Mouse (Mus musculus) midbrain, embryonic 15.5 days (tissue): ENCODE results near the gene Pkd1l2. TPM values are rescaled to one million over a fixed set of nuclear protein-coding genes. Genes with fewer than 3 reads are reported as not detected.

ENCODE experiments used
- ATAC-seq: fragments of 200-750 bp; cut with Nextera tagmentation; replicated peaks from 2 replicates; pipeline ENCODE4 v1.8.0; 2017; ENCODE audit warnings: moderate TSS enrichment
- H3K27ac ChIP-seq: fragments of 300-500 bp; sonication (generic); 2 replicates; pipeline ENCODE4 v1.5.1; 2015; ENCODE audit warnings: mild to moderate bottlenecking, inconsistent platforms
- H3K27me3 ChIP-seq: fragments of 300-500 bp; sonication (generic); replicated peaks from 2 replicates; pipeline ENCODE4 v1.6.1; 2015; ENCODE audit warnings: inconsistent platforms
- H3K36me3 ChIP-seq: fragments of 300-500 bp; sonication (generic); replicated peaks from 2 replicates; pipeline ENCODE4 v1.6.1; 2015; ENCODE audit warnings: inconsistent platforms
- H3K4me1 ChIP-seq: fragments of 300-500 bp; sonication (generic); 2 replicates; pipeline ENCODE4 v1.6.1; 2015; ENCODE audit warnings: inconsistent platforms
- H3K4me2 ChIP-seq: fragments of 300-500 bp; sonication (generic); 2 replicates; pipeline ENCODE4 v1.6.1; 2015; ENCODE audit warnings: inconsistent platforms, mild to moderate bottlenecking, moderate library complexity
- H3K4me3 ChIP-seq: fragments of 300-500 bp; sonication (generic); 2 replicates; pipeline ENCODE4 v1.5.1; 2015; ENCODE audit warnings: mild to moderate bottlenecking, inconsistent platforms
- H3K9ac ChIP-seq: fragments of 300-500 bp; sonication (generic); 2 replicates; pipeline ENCODE4 v1.6.1; 2015; ENCODE audit warnings: mild to moderate bottlenecking, inconsistent platforms
- H3K9me3 ChIP-seq: fragments of 300-500 bp; sonication (generic); 2 replicates; pipeline ENCODE4 v1.6.1; 2016; ENCODE audit warnings: inconsistent platforms
- WGBS: fragments of 180-500 bp; shearing (Covaris S2); methylation state at CpG from one replicate; pipeline ENCODE4 v1.1.7; 2015; ENCODE audit warnings: mixed read lengths; 5-methylcytosine and 5-hydroxymethylcytosine counted together
- polyA plus RNA-seq: library from polyadenylated mRNA; unstranded; fragments of >200 nt; fragmentation: Nextera tagmentation; extraction: Ambion mirVana; gene quantifications from 2 replicates; pipeline ENCODE4 v1.2.1, GENCODE M21; 2015

Gene Pkd1l2
- polyA plus RNA-seq, 1 experiment from 2014 or later, result not detected

DNA sequence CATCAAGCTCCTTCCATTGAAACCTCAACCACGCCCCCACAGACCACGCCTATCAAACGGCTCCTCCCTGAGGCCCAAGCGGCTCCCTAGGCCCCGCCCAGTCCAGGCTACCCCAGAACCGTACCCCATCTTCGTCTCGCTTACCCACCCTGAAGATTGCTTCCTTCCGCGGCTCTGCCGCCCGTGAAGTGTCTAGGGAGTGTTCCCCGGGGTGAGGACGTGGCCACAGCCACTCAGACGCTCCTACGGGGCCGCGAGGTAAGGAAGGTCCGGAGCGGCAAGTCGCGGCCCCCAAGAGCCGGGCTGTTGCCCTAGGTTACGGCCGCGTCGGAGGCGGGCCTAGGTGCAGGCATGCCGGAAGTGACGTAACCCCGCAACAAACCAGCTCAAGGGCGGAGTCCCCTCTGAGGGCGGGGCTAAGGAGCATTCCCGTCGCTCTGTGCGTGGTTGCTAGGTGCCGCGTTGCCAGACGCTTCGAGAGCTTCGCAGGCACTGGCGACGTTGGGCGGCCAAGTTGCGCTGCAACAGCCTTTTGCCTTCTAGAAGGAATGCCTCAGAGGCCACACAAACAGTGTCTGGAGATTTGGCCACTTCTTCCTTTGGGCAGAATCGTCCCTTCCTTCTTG lies 103.5 kb downstream of the Pkd1l2 start, which contains the start of gene 1700030J22Rik:
TSS of gene 1700030J22Rik (minus strand) at position 329 of the 626 bp plus-strand sequence.
- H3K9me3 ChIP-seq, result no peaks in the 10 kb centered on the region
- H3K9ac ChIP-seq, result peak within 1 kb of the TSS; percentile 55
- WGBS, result under 1% methylated on average over 46 of the region's 46 CpGs
- peak within 1 kb of the TSS; percentile 69 for H3K4me3 ChIP-seq
- H3K27ac ChIP-seq, result peak within 1 kb of the TSS; percentile 52
- no peaks in the 10 kb centered on the region for H3K36me3 ChIP-seq
- ATAC-seq, result peak; percentile 99
- H3K27me3 ChIP-seq, result no peaks in the 10 kb centered on the region
- H3K4me2 ChIP-seq, result peak within 1 kb of the TSS; percentile 63
- H3K4me1 ChIP-seq, result peaks cover 12% of the 10 kb centered on the region

- Histone ChIP-seq H3K9ac (peak overlapping the region; percentile 55), H3K27ac (peak overlapping the region; percentile 52), H3K36me3 (no peaks in the 10 kb centered on the region), H3K9me3 (no peaks in the 10 kb centered on the region), H3K4me2 (peak overlapping the region; percentile 63), H3K4me1 (peaks cover 12% of the 10 kb centered on the region), H3K27me3 (no peaks in the 10 kb centered on the region), H3K4me3 (peak overlapping the region; percentile 69)
- ATAC-seq, result no peak
- 27% methylated on average over 8 of the region's 8 CpGs for WGBS
Measured at GRCm38 (mm10) chr8:116978052-116978451, 104.2 kb downstream of the Pkd1l2 start.

DNA sequence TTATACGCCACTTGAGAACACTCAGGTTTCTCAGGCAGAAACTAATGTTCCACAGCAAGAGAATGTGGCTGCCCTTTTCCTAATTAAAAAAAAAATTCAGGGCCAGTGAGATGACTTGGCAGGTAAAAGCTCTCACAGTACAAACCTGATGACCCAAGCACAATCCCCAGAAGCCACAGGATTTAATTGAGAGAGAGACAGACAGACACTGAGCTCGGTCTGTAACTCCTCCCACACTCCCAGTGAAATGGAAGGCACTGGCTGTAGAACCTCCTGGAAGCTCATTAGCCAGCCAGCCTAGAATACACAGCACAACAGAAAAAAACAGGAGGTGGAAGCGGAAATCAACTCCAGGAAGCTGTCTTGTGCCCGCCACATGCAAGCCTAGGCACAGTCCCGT lies 106.6 kb downstream of the Pkd1l2 start:
- no peak overlapping the region for H3K9ac ChIP-seq
- no peaks in the 10 kb centered on the region for H3K9me3 ChIP-seq
- H3K27ac ChIP-seq, result no peak overlapping the region
- H3K4me2 ChIP-seq, result no peak overlapping the region
- WGBS, result 68% methylated on average over 5 of the region's 5 CpGs
- H3K36me3 ChIP-seq, result no peaks in the 10 kb centered on the region
- H3K4me3 ChIP-seq, result no peak overlapping the region
- H3K4me1 ChIP-seq, result peaks cover 12% of the 10 kb centered on the region
- no peak for ATAC-seq
- no peaks in the 10 kb centered on the region for H3K27me3 ChIP-seq

DNA sequence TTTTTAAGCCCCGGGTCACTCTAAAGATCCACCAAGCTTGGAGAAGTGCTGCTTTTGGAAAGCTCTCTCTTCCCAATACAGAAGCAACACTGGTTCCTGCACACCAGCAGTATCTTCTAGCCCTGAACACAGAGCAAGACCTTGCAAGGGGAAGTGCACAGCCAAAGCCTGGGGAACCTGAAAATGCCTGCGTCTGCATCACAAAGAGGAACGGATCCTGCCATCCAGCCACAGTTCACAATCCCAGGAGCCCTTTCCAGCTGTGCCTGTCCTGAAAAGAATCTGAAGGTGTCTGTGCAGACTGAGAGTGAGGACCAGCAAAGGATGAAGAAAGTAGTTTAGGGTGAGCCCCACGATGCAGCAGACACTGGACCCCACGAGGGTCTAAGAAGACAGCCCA lies 107.2 kb downstream of the Pkd1l2 start:
- H3K4me2 ChIP-seq, result no peak overlapping the region
- WGBS, result 32% methylated on average over 5 of the region's 5 CpGs
- no peaks in the 10 kb centered on the region for H3K27me3 ChIP-seq
- no peak overlapping the region for H3K4me3 ChIP-seq
- no peaks in the 10 kb centered on the region for H3K9me3 ChIP-seq
- no peak for ATAC-seq
- no peaks in the 10 kb centered on the region for H3K36me3 ChIP-seq
- H3K9ac ChIP-seq, result no peak overlapping the region
- no peak overlapping the region for H3K27ac ChIP-seq
- H3K4me1 ChIP-seq, result peaks cover 12% of the 10 kb centered on the region

GRCm38 (mm10) chr8:116969531-116969930 lies 112.7 kb downstream of the Pkd1l2 start:
- no peaks in the 10 kb centered on the region for H3K27me3 ChIP-seq
- H3K4me1 ChIP-seq, result no peaks in the 10 kb centered on the region
- H3K9ac ChIP-seq, result no peak overlapping the region
- H3K27ac ChIP-seq, result no peak overlapping the region
- no peak for ATAC-seq
- H3K4me2 ChIP-seq, result no peak overlapping the region
- H3K4me3 ChIP-seq, result no peak overlapping the region
- 85% methylated on average over 6 of the region's 6 CpGs for WGBS
- H3K36me3 ChIP-seq, result no peaks in the 10 kb centered on the region
- H3K9me3 ChIP-seq, result no peaks in the 10 kb centered on the region

- H3K4me1 ChIP-seq, result no peaks in the 10 kb centered on the region
- H3K27ac ChIP-seq, result no peak overlapping the region
- 94% methylated on average over 9 of the region's 9 CpGs for whole genome bisulfite sequencing
- H3K9ac ChIP-seq, result no peak overlapping the region
- H3K4me3 ChIP-seq, result no peak overlapping the region
- H3K4me2 ChIP-seq, result no peak overlapping the region
- no peaks in the 10 kb centered on the region for H3K9me3 ChIP-seq
- peaks cover 46% of the 10 kb centered on the region for H3K36me3 ChIP-seq
- no peaks in the 10 kb centered on the region for H3K27me3 ChIP-seq
- no peak for ATAC-seq
Measured at GRCm38 (mm10) chr8:116954415-116954814, 127.8 kb downstream of the Pkd1l2 start.

DNA sequence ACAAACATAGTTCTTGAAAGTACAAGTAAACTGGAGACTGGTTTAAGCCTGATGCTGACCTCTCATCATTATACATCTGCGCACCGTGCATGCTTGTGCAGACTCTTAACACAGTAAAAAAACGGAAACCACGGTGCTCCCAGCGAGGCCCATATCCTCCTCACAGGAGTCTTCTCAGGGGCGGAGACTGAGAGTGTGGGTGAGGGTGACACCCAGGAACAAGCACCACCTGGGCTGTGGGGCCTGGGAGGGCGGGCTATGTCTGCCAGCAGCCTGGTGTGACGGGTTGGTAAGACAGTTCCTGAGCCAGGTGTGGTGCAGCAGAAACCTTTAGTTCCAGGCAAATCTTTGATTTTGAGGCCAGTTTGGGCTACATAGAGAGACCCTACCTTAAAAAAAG lies 129.8 kb downstream of the Pkd1l2 start:
- Histone ChIP-seq H3K9me3 (no peaks in the 10 kb centered on the region), H3K27me3 (no peaks in the 10 kb centered on the region), H3K9ac (no peak overlapping the region), H3K36me3 (peaks cover 33% of the 10 kb centered on the region), H3K4me3 (no peak overlapping the region), H3K27ac (no peak overlapping the region), H3K4me1 (no peaks in the 10 kb centered on the region), H3K4me2 (no peak overlapping the region)
- no peak for ATAC-seq
- WGBS, result 94% methylated on average over 8 of the region's 8 CpGs

GRCm38 (mm10) chr8:116951778-116952177 lies 130.5 kb downstream of the Pkd1l2 start:
- Histone ChIP-seq H3K9ac (no peak overlapping the region), H3K9me3 (no peaks in the 10 kb centered on the region), H3K4me2 (no peak overlapping the region), H3K4me3 (no peak overlapping the region), H3K27ac (no peak overlapping the region), H3K27me3 (no peaks in the 10 kb centered on the region), H3K4me1 (no peaks in the 10 kb centered on the region), H3K36me3 (peaks cover 27% of the 10 kb centered on the region)
- ATAC-seq, result no peak
- 92% methylated on average over 2 of the region's 2 CpGs for WGBS

DNA sequence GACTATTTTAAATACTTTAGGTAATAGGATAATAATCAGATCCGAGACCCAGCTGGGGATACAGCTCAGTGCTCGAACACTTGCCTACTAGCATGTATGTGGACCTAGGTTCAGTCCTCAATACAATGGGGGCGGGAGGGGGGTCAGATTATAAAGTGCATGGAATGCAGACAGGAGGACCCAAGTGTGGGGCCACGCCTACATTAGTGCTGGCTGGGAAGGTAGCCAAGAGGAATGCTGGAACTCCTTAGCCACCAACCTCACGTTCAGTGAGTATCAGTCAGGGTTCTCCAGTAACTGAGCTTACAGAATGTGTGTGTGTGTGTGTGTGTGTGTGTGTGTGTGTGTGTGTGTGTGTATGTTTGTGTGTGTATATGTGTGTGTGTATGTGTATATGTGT lies 130.9 kb downstream of the Pkd1l2 start:
- no peak for ATAC-seq

GRCm38 (mm10) chr8:116947589-116947988 lies 134.7 kb downstream of the Pkd1l2 start:
- no peak overlapping the region for H3K27ac ChIP-seq
- peaks cover 25% of the 10 kb centered on the region for H3K4me1 ChIP-seq
- 89% methylated on average over 7 of the region's 7 CpGs for WGBS
- H3K36me3 ChIP-seq, result no peaks in the 10 kb centered on the region
- no peaks in the 10 kb centered on the region for H3K9me3 ChIP-seq
- H3K9ac ChIP-seq, result no peak overlapping the region
- no peaks in the 10 kb centered on the region for H3K27me3 ChIP-seq
- no peak overlapping the region for H3K4me2 ChIP-seq
- no peak for ATAC-seq
- no peak overlapping the region for H3K4me3 ChIP-seq

More for the DNA sequence above, 130.9 kb downstream of the Pkd1l2 start:
- peaks cover 2% of the 10 kb centered on the region; the same call in 1 of the 2 replicates for H3K4me1 ChIP-seq
- no peak overlapping the region for H3K27ac ChIP-seq
- 73% methylated on average over 5 of the region's 5 CpGs for WGBS
- H3K9ac ChIP-seq, result no peak overlapping the region
- H3K9me3 ChIP-seq, result no peaks in the 10 kb centered on the region
- H3K4me3 ChIP-seq, result no peak overlapping the region
- H3K4me2 ChIP-seq, result no peak overlapping the region
- no peaks in the 10 kb centered on the region for H3K27me3 ChIP-seq
- H3K36me3 ChIP-seq, result peaks cover 23% of the 10 kb centered on the region

DNA sequence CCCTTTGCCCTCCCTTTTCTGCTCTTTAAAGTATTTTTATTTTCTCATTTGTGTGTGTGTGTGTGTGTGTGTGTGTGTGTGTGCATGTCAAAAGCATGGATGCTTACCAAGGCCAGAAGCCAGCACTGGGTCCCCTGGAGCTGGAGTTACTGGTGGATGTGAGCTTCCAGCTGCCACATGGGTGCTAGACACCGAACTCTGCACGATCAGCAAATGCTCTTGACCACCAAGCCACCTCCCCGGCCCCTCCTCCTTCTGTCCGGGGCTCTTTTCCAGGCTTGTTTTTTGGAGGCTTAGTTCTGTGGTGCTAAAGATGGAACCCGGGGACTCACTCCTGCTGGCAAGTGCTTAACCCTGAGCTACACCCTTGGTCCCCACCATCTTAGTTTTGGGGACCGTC lies 135.4 kb downstream of the Pkd1l2 start:
- WGBS, result 88% methylated on average over 6 of the region's 6 CpGs
- Histone ChIP-seq H3K4me1 (peaks cover 25% of the 10 kb centered on the region), H3K4me2 (no peak overlapping the region), H3K9ac (no peak overlapping the region), H3K27me3 (no peaks in the 10 kb centered on the region), H3K4me3 (no peak overlapping the region), H3K9me3 (no peaks in the 10 kb centered on the region), H3K27ac (no peak overlapping the region), H3K36me3 (no peaks in the 10 kb centered on the region)
- ATAC-seq, result no peak

DNA sequence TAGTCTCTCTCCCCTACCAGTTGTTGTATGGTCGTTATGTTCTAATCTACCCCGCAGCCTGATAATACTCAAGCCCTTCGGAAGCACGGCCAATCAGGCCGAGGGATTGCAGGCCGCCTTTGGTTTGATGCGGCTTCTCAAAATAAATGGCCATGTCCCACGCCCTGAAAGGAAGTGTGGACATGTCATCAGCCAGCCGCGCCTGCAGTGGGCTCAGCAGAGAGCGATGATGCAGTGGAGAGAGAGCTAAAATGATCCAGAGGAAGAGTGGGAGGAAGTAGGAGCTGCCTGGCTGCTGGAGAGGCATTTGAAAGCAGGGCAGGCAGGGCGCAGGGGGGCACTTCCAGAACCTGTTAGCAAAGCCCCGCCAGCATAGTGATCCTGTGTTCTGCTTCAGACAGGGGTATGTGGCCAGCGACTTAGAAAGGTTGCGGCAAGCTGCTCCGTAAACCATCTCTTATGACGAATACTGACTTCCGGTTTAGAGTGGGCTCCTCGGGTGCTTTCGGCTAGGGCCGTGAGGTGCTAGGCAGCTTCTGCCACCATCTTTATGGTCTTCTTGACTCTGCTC lies 135.9 kb downstream of the Pkd1l2 start:
- WGBS, result 86% methylated on average over 21 of the region's 21 CpGs

More for the DNA sequence above, 135.9 kb downstream of the Pkd1l2 start:
- Histone ChIP-seq H3K27me3 (no peaks in the 10 kb centered on the region), H3K4me3 (no peak overlapping the region), H3K27ac (no peak overlapping the region), H3K36me3 (no peaks in the 10 kb centered on the region), H3K9ac (no peak overlapping the region), H3K4me2 (no peak overlapping the region), H3K9me3 (no peaks in the 10 kb centered on the region), H3K4me1 (peaks cover 25% of the 10 kb centered on the region)
- ATAC-seq, result no peak
